29 mouse cellular contexts compared by ENCODE assay signal in genomic region chr11:82019793-82020192, GRCm38 (mm10). TPM values are rescaled to one million over a fixed set of nuclear protein-coding genes. Genes with fewer than 3 reads are reported as not detected.
"Had no signal": no experiment of that assay in that cellular context is flagged by ENCODE, and none has a peak within 500 bp of the region (broad histone marks: within the 10 kb centered on the region; RNA-seq: fewer than 3 reads in every experiment).

No protein-coding gene starts in this region.

- H3K36me3 ChIP-seq: lung, embryonic 15.5 days; midbrain, embryonic 10.5 days; midbrain, embryonic 12.5 days; midbrain, embryonic 15.5 days; neural tube, embryonic 13.5 days; neural tube, embryonic 15.5 days had no signal

- H3K4me2 ChIP-seq: lung, embryonic 15.5 days; midbrain, embryonic 12.5 days; midbrain, embryonic 15.5 days; neural tube, embryonic 13.5 days; neural tube, embryonic 15.5 days had no signal

- H3K9ac ChIP-seq: liver, embryonic 14.5 days; lung, embryonic 15.5 days; midbrain, embryonic 12.5 days; midbrain, embryonic 15.5 days; neural tube, embryonic 13.5 days; neural tube, embryonic 15.5 days had no signal

- H3K27me3 ChIP-seq: lung, embryonic 15.5 days; megakaryocyte, embryonic 14.5 days; midbrain, embryonic 12.5 days; midbrain, embryonic 15.5 days; neural tube, embryonic 13.5 days; neural tube, embryonic 15.5 days had no signal

- H3K4me1 ChIP-seq: lung, embryonic 15.5 days; megakaryocyte, embryonic 14.5 days; midbrain, embryonic 10.5 days; midbrain, embryonic 12.5 days; midbrain, embryonic 15.5 days; neural tube, embryonic 13.5 days; neural tube, embryonic 15.5 days had no signal

- H3K4me3 ChIP-seq: lung, embryonic 15.5 days; megakaryocyte, embryonic 14.5 days; midbrain, embryonic 10.5 days; midbrain, embryonic 12.5 days; midbrain, embryonic 15.5 days; myocyte; neural tube, embryonic 13.5 days; neural tube, embryonic 15.5 days had no signal

- H3K27ac ChIP-seq: liver, embryonic 14.5 days; lung, embryonic 15.5 days; macrophage; midbrain, embryonic 10.5 days; midbrain, embryonic 12.5 days; midbrain, embryonic 15.5 days; neural tube, embryonic 13.5 days; neural tube, embryonic 15.5 days had no signal

- ATAC-seq: lung, postnatal 0 days; midbrain, embryonic 15.5 days had no signal

- DNase-seq: lung, adult 2 months; lung, postnatal 14 days; lung, postnatal 36 days; retina, postnatal 1 day; right cerebral cortex, adult 18-20 months; right cerebral cortex, postnatal 25 days; right cerebral cortex, postnatal 4 days; spleen, adult 18-20 months; thymus, adult 18-20 months; thymus, postnatal 14 days; thymus, postnatal 36 days had no signal

- H3K9me3 ChIP-seq: lung, embryonic 15.5 days; megakaryocyte, embryonic 14.5 days; midbrain, embryonic 10.5 days; midbrain, embryonic 12.5 days; midbrain, embryonic 15.5 days; neural tube, embryonic 13.5 days; neural tube, embryonic 15.5 days had no signal

RNA-seq across cellular contexts. Expression of gene Gm17268, which starts 18.6 kb away (rescaled TPM):
- total RNA-seq: megakaryocyte progenitor cell, adult 5-6 weeks had no signal
- polyA plus RNA-seq: liver, embryonic 14.5 days; liver, embryonic 16.5 days; lung, adult 2 months; lung, embryonic 15.5 days; lung, postnatal 0 days; macrophage; midbrain, embryonic 10.5 days; midbrain, embryonic 12.5 days; midbrain, embryonic 15.5 days; myocyte; neural tube, embryonic 11.5 days; neural tube, embryonic 13.5 days; neural tube, embryonic 15.5 days; small intestine, adult 2 months; stomach, embryonic 14.5 days; stomach, embryonic 16.5 days; thymus, postnatal 0 days had no signal

RNA-seq across cellular contexts. Expression of gene Ccl7, which starts 25.7 kb away (rescaled TPM):
- total RNA-seq: megakaryocyte progenitor cell, adult 5-6 weeks had no signal

RNA-seq across cellular contexts. Expression of gene Ccl11, which starts 37.8 kb away (rescaled TPM):
- total RNA-seq: megakaryocyte progenitor cell, adult 5-6 weeks had no signal
- polyA plus RNA-seq: macrophage; midbrain, embryonic 10.5 days; midbrain, embryonic 12.5 days; midbrain, embryonic 15.5 days; myocyte had no signal

RNA-seq across cellular contexts. Expression of gene Asic2, which starts 51.5 kb away (rescaled TPM):
- total RNA-seq: megakaryocyte progenitor cell, adult 5-6 weeks had no signal
- polyA plus RNA-seq: liver, embryonic 16.5 days; macrophage; myocyte; thymus, postnatal 0 days had no signal
